8 mouse cellular contexts compared by ENCODE assay signal in genomic region chr8:86364898-86365297, GRCm38 (mm10).
DNase-seq lines count a peak whose midpoint lies in the region; ATAC-seq and TF ChIP-seq lines count a peak whose summit lies in the region.

No protein-coding gene starts in this region.

- TF ChIP-seq CTCF in liver, embryonic 14.5 days (IDR thresholded peaks at IDR 0.05; ENCODE audit: low read depth): peak; percentile 28; the same call in 1 of the 2 replicates

- H3K4me3 ChIP-seq in forebrain, embryonic 11.5 days (ENCODE audit: low read depth, low read length): no peak overlapping the region
- H3K4me3 ChIP-seq in forebrain, embryonic 16.5 days (replicated peaks; ENCODE audit: low read length): no peak overlapping the region
- no peak overlapping the region for H3K4me3 ChIP-seq in liver, embryonic 14.5 days (ENCODE audit: insufficient read depth in 1 of 2, low read depth in 2 of 2, low read length in 2 of 2)
- H3K4me3 ChIP-seq in liver, embryonic 11.5 days (ENCODE audit: low read depth, low read length): no peak overlapping the region
- H3K4me3 ChIP-seq in hindbrain, embryonic 13.5 days: no peak overlapping the region

- DNase-seq in forebrain, embryonic 11.5 days (ENCODE audit: low spot score): peak; percentile 57
- no peak for DNase-seq in liver, embryonic 14.5 days (ENCODE audit: low read depth in 3 of 3, low spot score in 3 of 3)
- DNase-seq in liver, embryonic 11.5 days (ENCODE audit: low spot score): no peak
- peak; percentile 48 for DNase-seq in ES-CJ7 (ENCODE audit: low read depth, low spot score)
- no peak for DNase-seq in testis, postnatal 10 days (ENCODE audit: low spot score)
- no peak for DNase-seq in layer of hippocampus, adult 9-10 months (ENCODE audit: low spot score)

- H3K27me3 ChIP-seq in forebrain, embryonic 11.5 days (ENCODE audit: control insufficient read depth, insufficient read depth, low read length): no peaks in the 10 kb centered on the region
- H3K27me3 ChIP-seq in forebrain, embryonic 16.5 days (replicated peaks; ENCODE audit: control insufficient read depth, insufficient read depth, low read length): no peaks in the 10 kb centered on the region
- H3K27me3 ChIP-seq in liver, embryonic 14.5 days (ENCODE audit: control insufficient read depth, insufficient read depth, low read length): no peaks in the 10 kb centered on the region
- H3K27me3 ChIP-seq in liver, embryonic 11.5 days (replicated peaks; ENCODE audit: control insufficient read depth, insufficient read depth, low read length): no peaks in the 10 kb centered on the region
- H3K27me3 ChIP-seq in hindbrain, embryonic 13.5 days: no peaks in the 10 kb centered on the region

- no peaks in the 10 kb centered on the region for H3K4me1 ChIP-seq in forebrain, embryonic 11.5 days (replicated peaks; ENCODE audit: control insufficient read depth, insufficient read depth, low read length)
- 0 out of 2 replicates have a peak, but pooled peaks cover 2% of the 10 kb centered on the region for H3K4me1 ChIP-seq in forebrain, embryonic 16.5 days (replicated peaks; ENCODE audit: control insufficient read depth, insufficient read depth, low read length)
- H3K4me1 ChIP-seq in liver, embryonic 14.5 days (replicated peaks; ENCODE audit: control insufficient read depth in 2 of 2, insufficient read depth in 2 of 2, low read length in 1 of 2): no peaks in the 10 kb centered on the region
- H3K4me1 ChIP-seq in liver, embryonic 11.5 days (replicated peaks; ENCODE audit: control insufficient read depth, insufficient read depth, low read length): no peaks in the 10 kb centered on the region
- peaks cover 16% of the 10 kb centered on the region for H3K4me1 ChIP-seq in hindbrain, embryonic 13.5 days (replicated peaks)

- ATAC-seq in forebrain, embryonic 11.5 days (replicated peaks; ENCODE audit: low FRiP score): no peak
- no peak for ATAC-seq in forebrain, embryonic 16.5 days
- no peak for ATAC-seq in liver, embryonic 14.5 days (ENCODE audit: insufficient read depth)
- no peak for ATAC-seq in liver, embryonic 11.5 days (replicated peaks; ENCODE audit: low FRiP score)
- no peak for ATAC-seq in hindbrain, embryonic 13.5 days (ENCODE audit: low FRiP score)

- 52% methylated on average over 2 of the region's 2 CpGs for WGBS in forebrain, embryonic 11.5 days
- WGBS in forebrain, embryonic 16.5 days: 61% methylated on average over 2 of the region's 2 CpGs
- WGBS in liver, embryonic 14.5 days (ENCODE audit: insufficient replicate concordance): 51% methylated on average over 2 of the region's 2 CpGs
- 52% methylated on average over 2 of the region's 2 CpGs for WGBS in liver, embryonic 11.5 days
- 54% methylated on average over 2 of the region's 2 CpGs for WGBS in hindbrain, embryonic 13.5 days

- no peaks in the 10 kb centered on the region for H3K9me3 ChIP-seq in forebrain, embryonic 11.5 days (ENCODE audit: control insufficient read depth, low read length)
- no peaks in the 10 kb centered on the region for H3K9me3 ChIP-seq in forebrain, embryonic 16.5 days (ENCODE audit: control insufficient read depth, low read length)
- no peaks in the 10 kb centered on the region for H3K9me3 ChIP-seq in liver, embryonic 14.5 days (ENCODE audit: control insufficient read depth, low read length)
- no peaks in the 10 kb centered on the region for H3K9me3 ChIP-seq in liver, embryonic 11.5 days (ENCODE audit: control insufficient read depth, low read length)
- H3K9me3 ChIP-seq in hindbrain, embryonic 13.5 days: no peaks in the 10 kb centered on the region

- no peak overlapping the region for H3K27ac ChIP-seq in forebrain, embryonic 11.5 days (ENCODE audit: low read depth, low read length)
- H3K27ac ChIP-seq in forebrain, embryonic 16.5 days (ENCODE audit: low read length): no peak overlapping the region
- no peak overlapping the region for H3K27ac ChIP-seq in liver, embryonic 14.5 days
- no peak overlapping the region for H3K27ac ChIP-seq in liver, embryonic 11.5 days (ENCODE audit: low read depth, low read length)
- H3K27ac ChIP-seq in hindbrain, embryonic 13.5 days: peak overlapping the region; percentile 48

- TF ChIP-seq EP300 in liver, embryonic 14.5 days (IDR thresholded peaks at IDR 0.05; ENCODE audit: low read depth): no peak

- H3K36me3 ChIP-seq in forebrain, embryonic 11.5 days (ENCODE audit: control insufficient read depth, insufficient read depth, low read length): no peaks in the 10 kb centered on the region
- H3K36me3 ChIP-seq in forebrain, embryonic 16.5 days (ENCODE audit: control insufficient read depth, insufficient read depth): no peaks in the 10 kb centered on the region
- H3K36me3 ChIP-seq in liver, embryonic 14.5 days (replicated peaks; ENCODE audit: control insufficient read depth, insufficient read depth, low read depth): no peaks in the 10 kb centered on the region
- H3K36me3 ChIP-seq in liver, embryonic 11.5 days (ENCODE audit: control insufficient read depth, insufficient read depth, low read length): no peaks in the 10 kb centered on the region
- H3K36me3 ChIP-seq in hindbrain, embryonic 13.5 days: no peaks in the 10 kb centered on the region

- no peak overlapping the region for H3K4me2 ChIP-seq in forebrain, embryonic 11.5 days (ENCODE audit: low read depth, low read length, severe bottlenecking)
- H3K4me2 ChIP-seq in forebrain, embryonic 16.5 days (ENCODE audit: low read length): no peak overlapping the region
- H3K4me2 ChIP-seq in liver, embryonic 14.5 days (ENCODE audit: low read depth): no peak overlapping the region
- H3K4me2 ChIP-seq in liver, embryonic 11.5 days: no peak overlapping the region
- H3K4me2 ChIP-seq in hindbrain, embryonic 13.5 days: no peak overlapping the region

- H3K9ac ChIP-seq in forebrain, embryonic 11.5 days (ENCODE audit: low read length): no peak overlapping the region
- H3K9ac ChIP-seq in forebrain, embryonic 16.5 days (replicated peaks; ENCODE audit: low read depth, low read length): no peak overlapping the region
- H3K9ac ChIP-seq in liver, embryonic 14.5 days (replicated peaks): no peak overlapping the region
- no peak overlapping the region for H3K9ac ChIP-seq in liver, embryonic 11.5 days (ENCODE audit: low read depth, low read length)
- no peak overlapping the region for H3K9ac ChIP-seq in hindbrain, embryonic 13.5 days

Comparison
In these comparisons a context has a peak if more than half of its experiments do, and no peak if none do; other contexts are left out.
1. DNase-seq: peak in forebrain, embryonic 11.5 days (single experiment) and ES-CJ7 (single experiment); none in liver, embryonic 14.5 days (0 of 3), liver, embryonic 11.5 days (single experiment), testis, postnatal 10 days (single experiment) and layer of hippocampus, adult 9-10 months (single experiment).